Mouse (Mus musculus): Measurements from ENCODE around the gene Sis.

DNA sequence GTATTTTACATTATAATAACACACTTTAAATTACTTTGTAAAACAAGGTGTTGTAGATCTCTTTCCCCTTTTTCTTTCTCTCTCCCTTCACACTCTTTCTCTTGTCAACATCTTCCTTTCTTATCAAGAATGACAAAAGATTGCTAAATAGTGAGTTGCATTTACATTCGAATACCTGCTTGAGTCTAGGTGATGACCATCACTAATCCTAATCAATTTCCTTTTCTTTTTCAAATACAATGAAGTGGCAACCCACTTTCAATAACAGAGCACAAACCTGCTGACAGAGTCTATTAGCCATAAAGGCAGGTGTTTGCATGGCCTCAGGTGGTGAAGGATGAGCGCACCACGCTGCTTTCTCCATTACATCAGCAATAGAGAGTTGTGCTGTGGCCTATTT, 108.9 kb downstream of the Sis start:
- no peak for TF ChIP-seq CTCF (IDR thresholded peaks at IDR 0.05)
- TF ChIP-seq EP300 (IDR thresholded peaks at IDR 0.05): no peak

All from lung, postnatal 0 days (tissue).